Mouse (Mus musculus): ENCODE results near the gene Nfya.

- TF ChIP-seq POLR2A (IDR thresholded peaks at IDR 0.05; ENCODE audit: low read depth, low read length): no peak
- no peak; the same call in 1 of the 2 replicates for TF ChIP-seq CTCF (conservative IDR thresholded peaks at IDR 0.05; ENCODE audit: insufficient read depth, insufficient read length, low read depth, low read length)
Measured at GRCm38 (mm10) chr17:48442745-48443457, 33.2 kb upstream of the Nfya start.

Data from kidney, adult 2 months (tissue).